Mouse (Mus musculus): ENCODE measurements around the gene Olfr1065. TPM values are rescaled to one million over a fixed set of nuclear protein-coding genes. Genes with fewer than 3 reads are reported as not detected.
"Not testable (repeated sequence)": the region's sequence is repeated elsewhere in the genome, so short reads cannot be mapped to it uniquely, and the experiment has no call there.

The Olfr1065 gene
- polyA plus RNA-seq (2016; fragmentation: Nextera tagmentation; extraction: Ambion mirVana) = not detected in 2 replicates

DNA sequence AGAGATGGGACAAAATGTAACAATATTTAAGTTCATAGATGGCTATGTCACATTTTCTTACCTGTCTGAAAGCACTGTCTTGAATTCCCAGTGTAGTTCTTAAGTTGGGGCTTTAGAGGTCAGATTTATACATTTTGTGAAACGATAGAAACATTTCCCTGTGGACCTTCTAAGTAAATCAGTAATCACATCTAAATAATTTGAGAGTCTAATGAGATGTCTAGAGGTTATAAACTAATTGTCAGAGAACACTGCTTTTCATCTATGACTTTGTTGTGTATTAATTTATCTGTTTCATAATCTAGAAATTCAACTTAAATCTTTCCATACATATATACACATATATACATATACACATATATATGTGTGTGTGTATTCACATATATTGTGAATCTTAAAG, at the start of gene Olfr1065:
Olfr1065 (minus strand) TSS at position 101 of the 400 bp plus-strand sequence.
- H3K4me1 ChIP-seq; H3K4me3 ChIP-seq; H3K27me3 ChIP-seq (ENCODE audit: insufficient read depth, poor library complexity, severe bottlenecking); DNase-seq (ENCODE audit: low spot score); H3K27ac ChIP-seq; H3K36me3 ChIP-seq; H3K9me3 ChIP-seq: not testable (repeated sequence)
- no CpG with 5 or more reads among the region's 1 CpGs for WGBS

- DNase-seq (ENCODE audit: low spot score) = no peak
- no peaks in the 10 kb centered on the region for H3K9me3 ChIP-seq
- no peak within 1 kb of the TSS for H3K4me3 ChIP-seq
- H3K36me3 ChIP-seq = no peaks in the 10 kb centered on the region
- no peaks in the 10 kb centered on the region for H3K4me1 ChIP-seq
- H3K27me3 ChIP-seq (ENCODE audit: insufficient read depth, poor library complexity, severe bottlenecking) = no peaks in the 10 kb centered on the region
- WGBS = 43% methylated on average over 1 of the region's 1 CpGs
- no peak within 1 kb of the TSS for H3K27ac ChIP-seq
Observed at GRCm38 (mm10) chr2:86487286-86487685, 36.9 kb upstream of the Olfr1065 start, which contains the start of gene Olfr228. Olfr228 (minus strand) TSS chr2:86487386.

GRCm38 (mm10) chr2:86464442-86465109, 14.2 kb upstream of the Olfr1065 start:
- H3K27ac ChIP-seq = no peak overlapping the region
- H3K4me3 ChIP-seq = no peak overlapping the region
- H3K36me3 ChIP-seq = no peaks in the 10 kb centered on the region
- no peaks in the 10 kb centered on the region for H3K27me3 ChIP-seq (ENCODE audit: insufficient read depth, poor library complexity, severe bottlenecking)
- no peaks in the 10 kb centered on the region for H3K9me3 ChIP-seq
- H3K4me1 ChIP-seq = no peaks in the 10 kb centered on the region
- 41% methylated on average over 10 of the region's 10 CpGs for WGBS
- peak; percentile 77 for DNase-seq (ENCODE audit: low spot score)

- 61% methylated on average over 1 of the region's 1 CpGs for whole genome bisulfite sequencing
- H3K4me3 ChIP-seq = no peak overlapping the region
- no peaks in the 10 kb centered on the region for H3K36me3 ChIP-seq
- no peak overlapping the region for H3K27ac ChIP-seq
- no peaks in the 10 kb centered on the region for H3K9me3 ChIP-seq
- no peaks in the 10 kb centered on the region for H3K4me1 ChIP-seq
- no peak for DNase-seq (ENCODE audit: low spot score)
- no peaks in the 10 kb centered on the region for H3K27me3 ChIP-seq (ENCODE audit: insufficient read depth, poor library complexity, severe bottlenecking)
Observed at GRCm38 (mm10) chr2:86460434-86460833, 10.0 kb upstream of the Olfr1065 start.

DNA sequence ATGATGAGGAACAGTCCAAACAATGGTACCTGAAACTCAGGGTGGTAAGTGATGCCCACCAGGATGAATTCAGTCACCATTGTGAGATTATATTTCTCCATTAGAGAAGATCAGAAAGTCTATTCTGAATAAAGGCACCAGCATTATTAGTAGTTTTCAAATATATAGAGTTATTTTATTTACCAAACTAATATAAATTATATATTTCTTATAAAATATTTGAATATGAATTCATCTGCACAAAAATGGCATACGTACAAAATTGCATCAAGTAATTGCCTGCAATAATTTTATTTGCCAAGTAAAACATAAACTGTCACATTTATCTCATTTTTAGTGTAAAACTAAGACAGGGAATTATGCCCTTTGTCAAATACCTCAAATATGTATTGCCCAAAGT, 5.8 kb upstream of the Olfr1065 start, which contains the start of gene Olfr1066:
Olfr1066 (minus strand) TSS at position 101 of the 400 bp plus-strand sequence.
- H3K4me3 ChIP-seq = no peak within 1 kb of the TSS
- no peak within 1 kb of the TSS for H3K27ac ChIP-seq
- H3K27me3 ChIP-seq (ENCODE audit: insufficient read depth, poor library complexity, severe bottlenecking) = no peaks in the 10 kb centered on the region
- H3K4me1 ChIP-seq = no peaks in the 10 kb centered on the region
- no peaks in the 10 kb centered on the region for H3K36me3 ChIP-seq
- 81% methylated on average over 1 of the region's 1 CpGs for WGBS
- no peaks in the 10 kb centered on the region for H3K9me3 ChIP-seq
- no peak for DNase-seq (ENCODE audit: low spot score)

DNA sequence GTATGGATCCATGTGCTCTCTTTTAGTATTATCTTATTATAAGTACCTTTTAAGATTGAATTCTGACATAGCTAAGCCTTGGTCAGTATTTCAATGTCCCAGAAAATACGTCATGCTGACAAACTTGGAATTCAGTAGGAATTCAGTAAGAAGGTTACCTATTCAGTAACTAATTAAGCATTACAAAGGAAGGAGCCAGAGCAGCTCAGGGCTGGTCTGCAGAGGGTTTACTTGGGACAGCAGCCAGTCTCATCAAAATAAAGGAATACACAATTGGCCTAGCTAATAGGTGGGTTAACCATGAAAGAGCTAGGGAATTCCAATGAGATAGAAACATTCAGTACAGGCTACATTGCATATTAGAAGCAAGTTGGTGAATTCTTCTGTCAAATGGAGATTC, 8.3 kb downstream of the Olfr1065 start:
- H3K27ac ChIP-seq; H3K27me3 ChIP-seq (ENCODE audit: insufficient read depth, poor library complexity, severe bottlenecking); H3K9me3 ChIP-seq; H3K4me3 ChIP-seq; H3K36me3 ChIP-seq; DNase-seq (ENCODE audit: low spot score); H3K4me1 ChIP-seq: not testable (repeated sequence)
- WGBS = 66% methylated on average over 1 of the region's 1 CpGs

GRCm38 (mm10) chr2:86428511-86428910, 21.9 kb downstream of the Olfr1065 start:
- not testable (repeated sequence) for H3K4me3 ChIP-seq; H3K27ac ChIP-seq; H3K9me3 ChIP-seq; H3K27me3 ChIP-seq (ENCODE audit: insufficient read depth, poor library complexity, severe bottlenecking); H3K36me3 ChIP-seq; DNase-seq (ENCODE audit: low spot score); H3K4me1 ChIP-seq
- WGBS = 89% methylated on average over 8 of the region's 8 CpGs

- not testable (repeated sequence) for H3K36me3 ChIP-seq; H3K27ac ChIP-seq; DNase-seq (ENCODE audit: low spot score); H3K4me3 ChIP-seq; H3K27me3 ChIP-seq (ENCODE audit: insufficient read depth, poor library complexity, severe bottlenecking); H3K9me3 ChIP-seq; H3K4me1 ChIP-seq
Observed at GRCm38 (mm10) chr2:86426649-86427048, 23.7 kb downstream of the Olfr1065 start, which contains the start of gene Olfr1062. Olfr1062 (minus strand) TSS chr2:86426749.

- no peaks in the 10 kb centered on the region for H3K4me1 ChIP-seq
- H3K9me3 ChIP-seq = no peaks in the 10 kb centered on the region
- no peaks in the 10 kb centered on the region for H3K36me3 ChIP-seq
- DNase-seq (ENCODE audit: low spot score) = no peak
- no peaks in the 10 kb centered on the region for H3K27me3 ChIP-seq (ENCODE audit: insufficient read depth, poor library complexity, severe bottlenecking)
- WGBS = 78% methylated on average over 1 of the region's 1 CpGs
- no peak within 1 kb of the TSS for H3K4me3 ChIP-seq
- no peak within 1 kb of the TSS for H3K27ac ChIP-seq
Observed at GRCm38 (mm10) chr2:86413950-86414349, 36.4 kb downstream of the Olfr1065 start, which contains the start of gene Olfr1061. Olfr1061 (minus strand) TSS chr2:86414050.

DNA sequence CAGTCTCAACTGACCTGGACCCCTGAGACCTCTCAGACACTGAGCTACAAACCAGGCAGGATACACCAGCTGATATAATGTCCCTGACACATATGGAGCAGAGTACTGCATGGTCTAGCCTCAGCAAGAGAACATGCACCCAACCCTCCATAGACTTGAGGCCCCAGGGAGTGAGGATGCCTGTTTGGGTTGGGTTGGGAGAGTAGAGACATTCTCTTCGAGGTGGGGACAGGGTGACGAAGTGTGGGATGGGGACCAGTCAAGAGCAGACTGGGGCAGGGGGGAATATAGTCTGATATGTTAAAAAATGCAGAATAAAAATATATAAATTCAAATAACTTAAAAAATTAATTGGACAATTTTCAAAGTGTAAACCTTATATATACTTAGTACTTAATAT, 55.3 kb downstream of the Olfr1065 start:
- no peak overlapping the region for H3K4me3 ChIP-seq
- no peaks in the 10 kb centered on the region for H3K4me1 ChIP-seq
- WGBS = 69% methylated on average over 2 of the region's 2 CpGs
- H3K27ac ChIP-seq = no peak overlapping the region
- no peaks in the 10 kb centered on the region for H3K9me3 ChIP-seq
- H3K36me3 ChIP-seq = no peaks in the 10 kb centered on the region
- H3K27me3 ChIP-seq (ENCODE audit: insufficient read depth, poor library complexity, severe bottlenecking) = no peaks in the 10 kb centered on the region
- DNase-seq (ENCODE audit: low spot score) = no peak

Other genes with a start within 250 kb of the Olfr1065 start
- gene Olfr1045, start 247.6 kb downstream of the Olfr1065 start, polyA plus RNA-seq (2016; fragmentation: Nextera tagmentation; extraction: Ambion mirVana) = not detected in 2 replicates
- not detected in 2 replicates for gene Olfr1046, start 231.3 kb downstream of the Olfr1065 start, polyA plus RNA-seq (2016; fragmentation: Nextera tagmentation; extraction: Ambion mirVana)
- not detected in 2 replicates for gene Olfr1047, start 219.2 kb downstream of the Olfr1065 start, polyA plus RNA-seq (2016; fragmentation: Nextera tagmentation; extraction: Ambion mirVana)
- gene Olfr1048, start 210.3 kb downstream of the Olfr1065 start, polyA plus RNA-seq (2016; fragmentation: Nextera tagmentation; extraction: Ambion mirVana) = not detected in 2 replicates
- not detected in 2 replicates for gene Olfr1049, start 192.3 kb downstream of the Olfr1065 start, polyA plus RNA-seq (2016; fragmentation: Nextera tagmentation; extraction: Ambion mirVana)
- gene Olfr1051, start 171.5 kb downstream of the Olfr1065 start, polyA plus RNA-seq (2016; fragmentation: Nextera tagmentation; extraction: Ambion mirVana) = not detected in 2 replicates
- not detected in 2 replicates for gene Olfr1052, start 158.1 kb downstream of the Olfr1065 start, polyA plus RNA-seq (2016; fragmentation: Nextera tagmentation; extraction: Ambion mirVana)
- not detected in 2 replicates for gene Olfr1053, start 135.3 kb downstream of the Olfr1065 start, polyA plus RNA-seq (2016; fragmentation: Nextera tagmentation; extraction: Ambion mirVana)
- gene Olfr1054, start 115.2 kb downstream of the Olfr1065 start, polyA plus RNA-seq (2016; fragmentation: Nextera tagmentation; extraction: Ambion mirVana) = not detected in 2 replicates
- not detected in 2 replicates for gene Olfr1055, start 100.3 kb downstream of the Olfr1065 start, polyA plus RNA-seq (2016; fragmentation: Nextera tagmentation; extraction: Ambion mirVana)
- not detected in 2 replicates for gene Olfr1056, start 88.1 kb downstream of the Olfr1065 start, polyA plus RNA-seq (2016; fragmentation: Nextera tagmentation; extraction: Ambion mirVana)
- not detected in 2 replicates for gene Olfr1057, start 72.2 kb downstream of the Olfr1065 start, polyA plus RNA-seq (2016; fragmentation: Nextera tagmentation; extraction: Ambion mirVana)
- gene Olfr1058, start 62.0 kb downstream of the Olfr1065 start, polyA plus RNA-seq (2016; fragmentation: Nextera tagmentation; extraction: Ambion mirVana) = not detected in 2 replicates
- not detected in 2 replicates for gene Olfr1061, start 36.5 kb downstream of the Olfr1065 start, polyA plus RNA-seq (2016; fragmentation: Nextera tagmentation; extraction: Ambion mirVana)
- not detected in 2 replicates for gene Olfr1062, start 23.8 kb downstream of the Olfr1065 start, polyA plus RNA-seq (2016; fragmentation: Nextera tagmentation; extraction: Ambion mirVana)
- gene Olfr1066, start 5.7 kb upstream of the Olfr1065 start, polyA plus RNA-seq (2016; fragmentation: Nextera tagmentation; extraction: Ambion mirVana) = not detected in 2 replicates
- not detected in 2 replicates for gene Olfr228, start 36.8 kb upstream of the Olfr1065 start, polyA plus RNA-seq (2016; fragmentation: Nextera tagmentation; extraction: Ambion mirVana)
- not detected in 2 replicates for gene Olfr1076, start 57.9 kb upstream of the Olfr1065 start, polyA plus RNA-seq (2016; fragmentation: Nextera tagmentation; extraction: Ambion mirVana)
- gene Olfr1079, start 91.9 kb upstream of the Olfr1065 start, polyA plus RNA-seq (2016; fragmentation: Nextera tagmentation; extraction: Ambion mirVana) = not detected in 2 replicates
- gene Olfr1080, start 107.6 kb upstream of the Olfr1065 start, polyA plus RNA-seq (2016; fragmentation: Nextera tagmentation; extraction: Ambion mirVana) = not detected in 2 replicates
- not detected in 2 replicates for gene Olfr1082, start 148.4 kb upstream of the Olfr1065 start, polyA plus RNA-seq (2016; fragmentation: Nextera tagmentation; extraction: Ambion mirVana)
- not detected in 2 replicates for gene Olfr1084, start 189.1 kb upstream of the Olfr1065 start, polyA plus RNA-seq (2016; fragmentation: Nextera tagmentation; extraction: Ambion mirVana)
- gene Olfr1085, start 211.4 kb upstream of the Olfr1065 start, polyA plus RNA-seq (2016; fragmentation: Nextera tagmentation; extraction: Ambion mirVana) = not detected in 2 replicates
- gene Olfr1086, start 229.5 kb upstream of the Olfr1065 start, polyA plus RNA-seq (2016; fragmentation: Nextera tagmentation; extraction: Ambion mirVana) = not detected in 2 replicates
- not detected in 2 replicates for gene Olfr1087, start 247.8 kb upstream of the Olfr1065 start, polyA plus RNA-seq (2016; fragmentation: Nextera tagmentation; extraction: Ambion mirVana)